Mouse (Mus musculus): ENCODE data around the gene Aldh3b2. TPM values are rescaled to one million over a fixed set of nuclear protein-coding genes. Genes with fewer than 3 reads are reported as not detected.

Aldh3b2 gene
- polyA plus RNA-seq, 2 experiments: 14.5 to 28.1 TPM

- peak within 1 kb of the TSS; percentile 11; the same call in 1 of the 2 replicates for H3K4me2 ChIP-seq (replicated peaks; ENCODE audit: low read depth, low read length, severe bottlenecking)
These were observed 42.8 kb upstream of the Aldh3b2 start, which contains the start of gene Aldh3b1 for GRCm38 (mm10) chr19:3929211-3929941. TSS of gene Aldh3b1 (minus strand) at chr19:3929808.

GRCm38 (mm10) chr19:3930262-3931057 lies 41.7 kb upstream of the Aldh3b2 start:
- Histone ChIP-seq H3K9me3 (ENCODE audit: control insufficient read depth, low read length) (no peaks in the 10 kb centered on the region), H3K27me3 (ENCODE audit: control insufficient read depth, insufficient read depth, low read length) (no peaks in the 10 kb centered on the region), H3K4me1 (ENCODE audit: control insufficient read depth, insufficient read depth, low read length) (peaks cover 17% of the 10 kb centered on the region), H3K36me3 (ENCODE audit: control insufficient read depth, insufficient read depth, low read length) (no peaks in the 10 kb centered on the region), H3K4me3 (replicated peaks; ENCODE audit: low read length) (no peak overlapping the region), H3K4me2 (replicated peaks; ENCODE audit: low read depth, low read length, severe bottlenecking) (no peak overlapping the region), H3K27ac (replicated peaks; ENCODE audit: low read depth, low read length) (peak overlapping the region; percentile 77; the same call in 1 of the 2 replicates), H3K9ac (ENCODE audit: low read depth, low read length, severe bottlenecking) (no peak overlapping the region)
- WGBS: 67% methylated on average over 21 of the region's 21 CpGs
- no peak for TF ChIP-seq POLR2A (IDR thresholded peaks at IDR 0.05; ENCODE audit: borderline replicate concordance, extremely low read depth, insufficient read depth, insufficient read length)
- DNase-seq (ENCODE audit: low spot score) (no peak), ATAC-seq (ENCODE audit: low FRiP score, low read depth) (no peak)

More at GRCm38 (mm10) chr19:3929211-3929941, 42.8 kb upstream of the Aldh3b2 start, which contains the start of gene Aldh3b1:
- Histone ChIP-seq H3K36me3 (ENCODE audit: control insufficient read depth, insufficient read depth, low read length) (no peaks in the 10 kb centered on the region), H3K4me1 (ENCODE audit: control insufficient read depth, insufficient read depth, low read length) (peaks cover 14% of the 10 kb centered on the region), H3K27me3 (ENCODE audit: control insufficient read depth, insufficient read depth, low read length) (no peaks in the 10 kb centered on the region), H3K4me3 (replicated peaks; ENCODE audit: low read length) (no peak within 1 kb of the TSS), H3K9ac (ENCODE audit: low read depth, low read length, severe bottlenecking) (peak within 1 kb of the TSS; percentile 34), H3K27ac (replicated peaks; ENCODE audit: low read depth, low read length) (peak within 1 kb of the TSS; percentile 77), H3K9me3 (ENCODE audit: control insufficient read depth, low read length) (no peaks in the 10 kb centered on the region)
- WGBS: 46% methylated on average over 12 of the region's 12 CpGs
- TF ChIP-seq POLR2A (IDR thresholded peaks at IDR 0.05; ENCODE audit: borderline replicate concordance, extremely low read depth, insufficient read depth, insufficient read length): no peak
- DNase-seq (ENCODE audit: low spot score) (peak; percentile 70), ATAC-seq (ENCODE audit: low FRiP score, low read depth) (peak; percentile 49)

GRCm38 (mm10) chr19:3931716-3932115 lies 40.4 kb upstream of the Aldh3b2 start:
- no peak overlapping the region for H3K4me2 ChIP-seq (replicated peaks; ENCODE audit: low read depth, low read length, severe bottlenecking)
- no peaks in the 10 kb centered on the region for H3K9me3 ChIP-seq (ENCODE audit: control insufficient read depth, low read length)
- no peak overlapping the region for H3K4me3 ChIP-seq (replicated peaks; ENCODE audit: low read length)
- H3K27ac ChIP-seq (replicated peaks; ENCODE audit: low read depth, low read length): no peak overlapping the region
- H3K36me3 ChIP-seq (ENCODE audit: control insufficient read depth, insufficient read depth, low read length): no peaks in the 10 kb centered on the region
- ATAC-seq (ENCODE audit: low FRiP score, low read depth): no peak
- no peaks in the 10 kb centered on the region for H3K27me3 ChIP-seq (ENCODE audit: control insufficient read depth, insufficient read depth, low read length)
- H3K4me1 ChIP-seq (ENCODE audit: control insufficient read depth, insufficient read depth, low read length): peaks cover 25% of the 10 kb centered on the region
- no peak overlapping the region for H3K9ac ChIP-seq (ENCODE audit: low read depth, low read length, severe bottlenecking)
- no peak for TF ChIP-seq POLR2A (IDR thresholded peaks at IDR 0.05; ENCODE audit: borderline replicate concordance, extremely low read depth, insufficient read depth, insufficient read length)
- WGBS: 88% methylated on average over 9 of the region's 9 CpGs
- no peak for DNase-seq (ENCODE audit: low spot score)

- Histone ChIP-seq H3K27ac (replicated peaks; ENCODE audit: low read depth, low read length) (no peak within 1 kb of the TSS), H3K36me3 (ENCODE audit: control insufficient read depth, insufficient read depth, low read length) (no peaks in the 10 kb centered on the region), H3K27me3 (ENCODE audit: control insufficient read depth, insufficient read depth, low read length) (no peaks in the 10 kb centered on the region), H3K4me1 (ENCODE audit: control insufficient read depth, insufficient read depth, low read length) (peaks cover 11% of the 10 kb centered on the region; the same call in 1 of the 2 replicates), H3K9me3 (ENCODE audit: control insufficient read depth, low read length) (no peaks in the 10 kb centered on the region), H3K4me2 (replicated peaks; ENCODE audit: low read depth, low read length, severe bottlenecking) (peak within 1 kb of the TSS; percentile 88), H3K4me3 (replicated peaks; ENCODE audit: low read length) (peak within 1 kb of the TSS; percentile 47), H3K9ac (ENCODE audit: low read depth, low read length, severe bottlenecking) (peak within 1 kb of the TSS; percentile 56)
- peak; percentile 68 for DNase-seq (ENCODE audit: low spot score)
- peak; percentile 85 for ATAC-seq (ENCODE audit: low FRiP score, low read depth)
- WGBS: 6% methylated on average over 41 of the region's 42 CpGs
- no peak for TF ChIP-seq POLR2A (IDR thresholded peaks at IDR 0.05; ENCODE audit: borderline replicate concordance, extremely low read depth, insufficient read depth, insufficient read length)
These were observed 36.9 kb upstream of the Aldh3b2 start, which contains the start of gene Unc93b1 for GRCm38 (mm10) chr19:3935032-3935895. TSS of gene Unc93b1 (plus strand) at chr19:3935186.

Data from limb, embryonic 14.5 days (tissue).